In genomic region chr10:126853286-126853685, GRCm38 (mm10) we compare ENCODE assay signal across 9 mouse cellular contexts. TPM values are rescaled to one million over a fixed set of nuclear protein-coding genes. Genes with fewer than 3 reads are reported as not detected.
DNase-seq lines count a peak whose midpoint lies in the region; ATAC-seq and TF ChIP-seq lines count a peak whose summit lies in the region.
"Had no signal": no experiment of that assay in that cellular context is flagged by ENCODE, and none has a peak within 500 bp of the region (broad histone marks: within the 10 kb centered on the region; RNA-seq: fewer than 3 reads in every experiment).

No protein-coding gene starts in this region.

- no peak overlapping the region for H3K9ac ChIP-seq in MEL (ENCODE audit: control insufficient read depth, low read depth, low read length, poor library complexity, severe bottlenecking)
- no peak overlapping the region for H3K9ac ChIP-seq in liver, postnatal 0 days (replicated peaks)
- no peak overlapping the region for H3K9ac ChIP-seq in midbrain, embryonic 14.5 days (replicated peaks; ENCODE audit: low read length)
- no peak overlapping the region for H3K9ac ChIP-seq in neural tube, embryonic 15.5 days (replicated peaks)
- H3K9ac ChIP-seq: embryonic facial prominence, embryonic 15.5 days had no signal

- H3K36me3 ChIP-seq in MEL (ENCODE audit: control insufficient read depth in 1 of 2, insufficient read depth in 2 of 2, low read length in 2 of 2) = no peaks in the 10 kb centered on the region
- H3K36me3 ChIP-seq in liver, postnatal 0 days (replicated peaks; ENCODE audit: insufficient read depth, low read length) = no peaks in the 10 kb centered on the region
- H3K36me3 ChIP-seq in midbrain, embryonic 14.5 days (ENCODE audit: control insufficient read depth, insufficient read depth, low read length) = no peaks in the 10 kb centered on the region
- no peaks in the 10 kb centered on the region for H3K36me3 ChIP-seq in neural tube, embryonic 15.5 days
- H3K36me3 ChIP-seq: embryonic facial prominence, embryonic 15.5 days had no signal

- TF ChIP-seq POLR2A in MEL (IDR thresholded peaks at IDR 0.05; ENCODE audit: control insufficient read depth in 1 of 2, insufficient read depth in 1 of 2, low read depth in 1 of 2, low read length in 2 of 2, poor library complexity in 1 of 2) = no peak

- H3K9me3 ChIP-seq in MEL (replicated peaks; ENCODE audit: insufficient read depth, low read length) = no peaks in the 10 kb centered on the region
- no peaks in the 10 kb centered on the region for H3K9me3 ChIP-seq in liver, postnatal 0 days (ENCODE audit: low read length)
- no peaks in the 10 kb centered on the region; the same call in 1 of the 2 replicates for H3K9me3 ChIP-seq in midbrain, embryonic 14.5 days (ENCODE audit: control insufficient read depth, low read length)
- H3K9me3 ChIP-seq in neural tube, embryonic 15.5 days (replicated peaks) = no peaks in the 10 kb centered on the region
- H3K9me3 ChIP-seq: embryonic facial prominence, embryonic 15.5 days had no signal

- no peak overlapping the region for H3K4me3 ChIP-seq in layer of hippocampus, adult 2 months
- H3K4me3 ChIP-seq in MEL (ENCODE audit: control insufficient read depth in 1 of 2, insufficient read depth in 1 of 2, low read depth in 2 of 2, low read length in 2 of 2) = no peak overlapping the region
- H3K4me3 ChIP-seq in liver, postnatal 0 days (ENCODE audit: low read depth, low read length) = no peak overlapping the region
- H3K4me3 ChIP-seq in midbrain, embryonic 14.5 days (replicated peaks; ENCODE audit: low read depth, low read length) = no peak overlapping the region
- H3K4me3 ChIP-seq in neural tube, embryonic 15.5 days (replicated peaks) = no peak overlapping the region
- H3K4me3 ChIP-seq: embryonic facial prominence, embryonic 15.5 days had no signal

- H3K27me3 ChIP-seq in MEL (ENCODE audit: control insufficient read depth in 1 of 2, insufficient read depth in 2 of 2, low read length in 2 of 2) = no peaks in the 10 kb centered on the region
- H3K27me3 ChIP-seq in liver, postnatal 0 days (ENCODE audit: insufficient read depth, low read length) = no peaks in the 10 kb centered on the region
- no peaks in the 10 kb centered on the region for H3K27me3 ChIP-seq in midbrain, embryonic 14.5 days (ENCODE audit: control insufficient read depth, insufficient read depth, low read length)
- H3K27me3 ChIP-seq in neural tube, embryonic 15.5 days (replicated peaks) = no peaks in the 10 kb centered on the region
- H3K27me3 ChIP-seq: embryonic facial prominence, embryonic 15.5 days had no signal

- no peaks in the 10 kb centered on the region for H3K4me1 ChIP-seq in MEL (ENCODE audit: control insufficient read depth in 1 of 2, insufficient read depth in 2 of 2, low read length in 2 of 2)
- no peaks in the 10 kb centered on the region for H3K4me1 ChIP-seq in liver, postnatal 0 days (ENCODE audit: insufficient read depth)
- no peaks in the 10 kb centered on the region for H3K4me1 ChIP-seq in midbrain, embryonic 14.5 days (ENCODE audit: control insufficient read depth, insufficient read depth, low read length)
- H3K4me1 ChIP-seq in neural tube, embryonic 15.5 days = no peaks in the 10 kb centered on the region
- H3K4me1 ChIP-seq: embryonic facial prominence, embryonic 15.5 days had no signal

- H3K79me2 ChIP-seq in MEL (ENCODE audit: control insufficient read depth, insufficient read depth, low read length, poor library complexity) = no peaks in the 10 kb centered on the region

- no peak overlapping the region for H3K27ac ChIP-seq in layer of hippocampus, adult 2 months
- no peak overlapping the region for H3K27ac ChIP-seq in MEL (ENCODE audit: control insufficient read depth, low read depth, low read length)
- H3K27ac ChIP-seq in liver, postnatal 0 days (ENCODE audit: low read depth) = no peak overlapping the region
- H3K27ac ChIP-seq in midbrain, embryonic 14.5 days (replicated peaks; ENCODE audit: low read depth, low read length) = no peak overlapping the region
- H3K27ac ChIP-seq in neural tube, embryonic 15.5 days (replicated peaks) = no peak overlapping the region
- H3K27ac ChIP-seq: embryonic facial prominence, embryonic 15.5 days had no signal

- no peak for TF ChIP-seq EP300 in MEL (IDR thresholded peaks at IDR 0.05; ENCODE audit: low read depth in 1 of 2, low read length in 2 of 2)
- no peak for TF ChIP-seq EP300 in liver, postnatal 0 days (IDR thresholded peaks at IDR 0.05; ENCODE audit: low read depth)

- no peak for ATAC-seq in CD4-positive, CD25-positive, alpha-beta regulatory T cell, adult 4 months
- no peak for ATAC-seq in liver, postnatal 0 days
- no peak for ATAC-seq in midbrain, embryonic 14.5 days (ENCODE audit: low FRiP score, low TSS enrichment)
- ATAC-seq in neural tube, embryonic 15.5 days (ENCODE audit: low FRiP score) = no peak

- WGBS in liver, postnatal 0 days (ENCODE audit: insufficient replicate concordance) = 71% methylated on average over 10 of the region's 10 CpGs
- 83% methylated on average over 10 of the region's 10 CpGs for WGBS in midbrain, embryonic 14.5 days
- WGBS in neural tube, embryonic 15.5 days = 81% methylated on average over 10 of the region's 10 CpGs

- peak; percentile 53 for TF ChIP-seq RAD21 in MEL (IDR thresholded peaks at IDR 0.05; ENCODE audit: low read depth, low read length)

- DNase-seq in CD4-positive, CD25-positive, alpha-beta regulatory T cell, adult 2 months (ENCODE audit: low read depth, low spot score) = peak; percentile 27
- DNase-seq in layer of hippocampus, adult 2 months (ENCODE audit: low spot score in 2 of 2) = peak in 1 of 2 experiments; percentile 36
- DNase-seq in layer of hippocampus, adult 9-11 months = no peak
- peak; percentile 35 for DNase-seq in MEL (ENCODE audit: low read depth, low spot score)
- peak; percentile 33 for DNase-seq in liver, postnatal 0 days
- no peak for DNase-seq in midbrain, embryonic 14.5 days

- no peak overlapping the region for H3K4me2 ChIP-seq in liver, postnatal 0 days (ENCODE audit: low read depth, low read length)
- H3K4me2 ChIP-seq in midbrain, embryonic 14.5 days (ENCODE audit: low read length) = no peak overlapping the region
- H3K4me2 ChIP-seq in neural tube, embryonic 15.5 days = no peak overlapping the region
- H3K4me2 ChIP-seq: embryonic facial prominence, embryonic 15.5 days had no signal

- TF ChIP-seq CTCF in layer of hippocampus, adult 2 months (conservative IDR thresholded peaks at IDR 0.05) = peak; percentile 80
- TF ChIP-seq CTCF in MEL (IDR thresholded peaks at IDR 0.05 in 2 of 3, conservative IDR thresholded peaks at IDR 0.05 in 1 of 3; ENCODE audit: control insufficient read depth in 1 of 3, insufficient read depth in 1 of 3, low read depth in 2 of 3, low read length in 3 of 3, poor library complexity in 1 of 3, severe bottlenecking in 1 of 3) = peak; percentile 52 to 65 (median 57)
- TF ChIP-seq CTCF in liver, postnatal 0 days (IDR thresholded peaks at IDR 0.05; ENCODE audit: low read depth) = peak; percentile 59

TF ChIP-seq in MEL, 35 proteins besides CTCF, POLR2A, EP300 and RAD21:
- TF ChIP-seq ETS1 (IDR thresholded peaks at IDR 0.05; ENCODE audit: low read depth, low read length) (no peak), SMC3 (IDR thresholded peaks at IDR 0.05; ENCODE audit: low read depth, low read length) (peak; percentile 44), CHD2 (IDR thresholded peaks at IDR 0.05; ENCODE audit: low read length) (no peak), USF2 (IDR thresholded peaks at IDR 0.05; ENCODE audit: borderline replicate concordance in 1 of 2, insufficient read depth in 1 of 2, low read depth in 1 of 2, low read length in 2 of 2) (no peak)
TF ChIP-seq in MEL: peak in this region for 1.

RNA-seq across cellular contexts. Expression of gene Atp23, which starts 47.9 kb away (rescaled TPM):
- 1 to 10 TPM; 2.7 to 6.1 TPM for polyA plus RNA-seq in CD4-positive, CD25-positive, alpha-beta regulatory T cell, adult 4 months (2017; shearing (Covaris generic))
- total RNA-seq in layer of hippocampus, adult 2 months (2021) = 1 to 10 TPM; 9.0 to 10.0 TPM
- 23.0 and 23.9 TPM in 2 replicates for total RNA-seq in MEL (2012; rRNA removed)
- polyA plus RNA-seq in MEL (2012; ENCODE audit: insufficient read depth in 1 of 2, insufficient read length in 2 of 2, low read depth in 1 of 2, low replicate concordance in 2 of 2, missing spikeins in 1 of 2) = 10 to 100 TPM in 1 of 2 experiments, not detected in 1; 26.1 TPM
- 5.8 and 7.1 TPM in 2 replicates for polyA plus RNA-seq in liver, postnatal 0 days (2015; fragmentation: Nextera tagmentation; extraction: Ambion mirVana)
- 13.6 and 14.1 TPM in 2 replicates for polyA plus RNA-seq in midbrain, embryonic 14.5 days (2014; fragmentation: Nextera tagmentation; extraction: Ambion mirVana)
- polyA plus RNA-seq in neural tube, embryonic 15.5 days (2015; fragmentation: Nextera tagmentation; extraction: Ambion mirVana) = 15.0 and 18.2 TPM in 2 replicates

Comparison
In these comparisons a context has a peak if more than half of its experiments do, and no peak if none do; other contexts are left out.
1. DNase-seq: peak in CD4-positive, CD25-positive, alpha-beta regulatory T cell, adult 2 months (single experiment), MEL (single experiment) and liver, postnatal 0 days (single experiment); none in layer of hippocampus, adult 9-11 months (single experiment) and midbrain, embryonic 14.5 days (single experiment).
2. Peak in every context shown above with its lines, with median percentiles within 50 percentile points of each other: CTCF ChIP-seq.